In genomic region chr8:70503062-70503750, GRCm38 (mm10) we compare ENCODE assay signal across 9 mouse cellular contexts. TPM values are rescaled to one million over a fixed set of nuclear protein-coding genes. Genes with fewer than 3 reads are reported as not detected.
DNase-seq lines count a peak whose midpoint lies in the region; ATAC-seq and TF ChIP-seq lines count a peak whose summit lies in the region.
"Had no signal": no experiment of that assay in that cellular context is flagged by ENCODE, and none has a peak within 500 bp of the region (broad histone marks: within the 10 kb centered on the region; RNA-seq: fewer than 3 reads in every experiment).

No protein-coding gene starts in this region.

- WGBS in forebrain, embryonic 12.5 days = 8% methylated on average over 46 of the region's 46 CpGs
- 8% methylated on average over 46 of the region's 46 CpGs for WGBS in limb, embryonic 12.5 days
- 13% methylated on average over 46 of the region's 46 CpGs for WGBS in midbrain, embryonic 15.5 days
- 18% methylated on average over 46 of the region's 46 CpGs for WGBS in stomach, postnatal 0 days

- peaks cover 26% of the 10 kb centered on the region for H3K36me3 ChIP-seq in forebrain, embryonic 12.5 days (replicated peaks)
- H3K36me3 ChIP-seq in limb, embryonic 12.5 days = peaks cover 21% of the 10 kb centered on the region
- H3K36me3 ChIP-seq in midbrain, embryonic 15.5 days (replicated peaks) = peaks cover 8% of the 10 kb centered on the region; the same call in 1 of the 2 replicates
- peaks cover 9% of the 10 kb centered on the region; the same call in 1 of the 2 replicates for H3K36me3 ChIP-seq in stomach, postnatal 0 days (ENCODE audit: control insufficient read depth, insufficient read depth, low read length)

- peaks cover 42% of the 10 kb centered on the region for H3K4me1 ChIP-seq in forebrain, embryonic 12.5 days
- peaks cover 69% of the 10 kb centered on the region for H3K4me1 ChIP-seq in limb, embryonic 12.5 days (replicated peaks)
- H3K4me1 ChIP-seq in midbrain, embryonic 15.5 days = peaks cover 42% of the 10 kb centered on the region
- H3K4me1 ChIP-seq in stomach, postnatal 0 days (replicated peaks; ENCODE audit: control insufficient read depth, insufficient read depth) = peaks cover 3% of the 10 kb centered on the region

- peak; percentile 54 to 63 for DNase-seq in left cerebral cortex, adult 18-20 months (ENCODE audit: low spot score in 2 of 2)
- DNase-seq in left cerebral cortex, postnatal 36 days (ENCODE audit: low spot score in 2 of 2) = no peak
- DNase-seq in c-Kit-positive CD71-positive TER-119-positive erythroid progenitor cells, embryonic 14.5 days (ENCODE audit: low spot score) = peak; percentile 67
- peak; percentile 81 for DNase-seq in heart, postnatal 4 days
- DNase-seq in stomach, postnatal 0 days (ENCODE audit: low spot score) = peak; percentile 85

- intact Hi-C loops in left cerebral cortex, postnatal 36 days (cut with DNase I) = loop anchor here (2.0 to 5.0 kb wide), 3 partner anchors 46 to 88 kb away; partner anchors contain the start of gene Crtc1

- peaks cover 70% of the 10 kb centered on the region for H3K27me3 ChIP-seq in forebrain, embryonic 12.5 days
- H3K27me3 ChIP-seq in limb, embryonic 12.5 days = peaks cover 54% of the 10 kb centered on the region
- H3K27me3 ChIP-seq in midbrain, embryonic 15.5 days (replicated peaks) = peaks cover 61% of the 10 kb centered on the region
- peaks cover 4% of the 10 kb centered on the region; the same call in 1 of the 2 replicates for H3K27me3 ChIP-seq in stomach, postnatal 0 days (ENCODE audit: control insufficient read depth, insufficient read depth, low read length)

- no peak for TF ChIP-seq EP300 in stomach, postnatal 0 days (optimal IDR thresholded peaks at IDR 0.05)

- H3K4me2 ChIP-seq in forebrain, embryonic 12.5 days = peak overlapping the region; percentile 13; the same call in 1 of the 2 replicates
- H3K4me2 ChIP-seq in limb, embryonic 12.5 days = peak overlapping the region; percentile 83
- 0 out of 2 replicates have a peak overlapping the region, but pooled peaks have one; percentile 18 for H3K4me2 ChIP-seq in midbrain, embryonic 15.5 days
- 0 out of 2 replicates have a peak overlapping the region, but pooled peaks have one; percentile 11 for H3K4me2 ChIP-seq in stomach, postnatal 0 days (replicated peaks; ENCODE audit: low read depth)

- H3K9me3 ChIP-seq in forebrain, embryonic 12.5 days = no peaks in the 10 kb centered on the region
- H3K9me3 ChIP-seq in limb, embryonic 12.5 days = no peaks in the 10 kb centered on the region
- H3K9me3 ChIP-seq in midbrain, embryonic 15.5 days = no peaks in the 10 kb centered on the region
- H3K9me3 ChIP-seq in stomach, postnatal 0 days (ENCODE audit: control insufficient read depth, low read length) = no peaks in the 10 kb centered on the region
- H3K9me3 ChIP-seq: megakaryocyte, embryonic 14.5 days had no signal

- peak overlapping the region; percentile 49; the same call in 1 of the 2 replicates for H3K9ac ChIP-seq in forebrain, embryonic 12.5 days
- peak overlapping the region; percentile 13; the same call in 1 of the 2 replicates for H3K9ac ChIP-seq in limb, embryonic 12.5 days (replicated peaks)
- no peak overlapping the region for H3K9ac ChIP-seq in midbrain, embryonic 15.5 days
- H3K9ac ChIP-seq in stomach, postnatal 0 days (ENCODE audit: low read length) = no peak overlapping the region

- H3K27ac ChIP-seq in forebrain, embryonic 12.5 days = no peak overlapping the region
- peak overlapping the region; percentile 73 for H3K27ac ChIP-seq in limb, embryonic 12.5 days
- no peak overlapping the region for H3K27ac ChIP-seq in midbrain, embryonic 15.5 days
- H3K27ac ChIP-seq in stomach, postnatal 0 days (replicated peaks) = no peak overlapping the region

- peak overlapping the region; percentile 10 for H3K4me3 ChIP-seq in forebrain, embryonic 12.5 days (replicated peaks)
- peak overlapping the region; percentile 11; the same call in 1 of the 2 replicates for H3K4me3 ChIP-seq in limb, embryonic 12.5 days (replicated peaks)
- no peak overlapping the region for H3K4me3 ChIP-seq in midbrain, embryonic 15.5 days
- no peak overlapping the region for H3K4me3 ChIP-seq in stomach, postnatal 0 days (ENCODE audit: low read depth, low read length)
- H3K4me3 ChIP-seq: megakaryocyte, embryonic 14.5 days had no signal

- peak; percentile 86 for TF ChIP-seq CTCF in stomach, postnatal 0 days (IDR thresholded peaks at IDR 0.05; ENCODE audit: low read depth)

- 0 out of 2 replicates have a peak, but pooled peaks have one; percentile 9 for ATAC-seq in forebrain, embryonic 12.5 days (ENCODE audit: low FRiP score)
- ATAC-seq in limb, embryonic 12.5 days (ENCODE audit: insufficient number of reproducible peaks, insufficient read depth, low FRiP score, low TSS enrichment, low read depth) = no peak
- no peak for ATAC-seq in midbrain, embryonic 15.5 days (replicated peaks)
- peak; percentile 28; the same call in 1 of the 2 replicates for ATAC-seq in stomach, postnatal 0 days (ENCODE audit: low FRiP score, low TSS enrichment)

RNA-seq across cellular contexts. Expression of gene Rex1bd, which starts 3.3 kb away (rescaled TPM):
- 100 to 1,000 TPM; 118 to 122 TPM for total RNA-seq in left cerebral cortex, adult 18-20 months (2021)
- 100 to 1,000 TPM; 106 to 108 TPM for total RNA-seq in left cerebral cortex, postnatal 36 days (2021)
- 126 and 127 TPM in 2 replicates for polyA plus RNA-seq in forebrain, embryonic 12.5 days (2016; fragmentation: Nextera tagmentation; extraction: Ambion mirVana)
- 100 to 1,000 TPM in 1 of 2 experiments, 10 to 100 TPM in 1; 96.9 to 109 TPM for total RNA-seq in heart, postnatal 4 days (2021)
- 142 and 151 TPM in 2 replicates for polyA plus RNA-seq in limb, embryonic 12.5 days (2016; fragmentation: Nextera tagmentation; extraction: Ambion mirVana)
- 164 and 169 TPM in 2 replicates for polyA plus RNA-seq in midbrain, embryonic 15.5 days (2015; fragmentation: Nextera tagmentation; extraction: Ambion mirVana)
- 119 and 122 TPM in 2 replicates for polyA plus RNA-seq in stomach, postnatal 0 days (2015; fragmentation: Nextera tagmentation; extraction: Ambion mirVana)

RNA-seq across cellular contexts. Expression of gene Uba52, which starts 7.4 kb away (rescaled TPM):
- total RNA-seq in left cerebral cortex, adult 18-20 months (2021) = 100 to 1,000 TPM; 924 to 953 TPM
- 100 to 1,000 TPM; 828 to 997 TPM for total RNA-seq in left cerebral cortex, postnatal 36 days (2021)
- 692 and 734 TPM in 2 replicates for polyA plus RNA-seq in forebrain, embryonic 12.5 days (2016; fragmentation: Nextera tagmentation; extraction: Ambion mirVana)
- 1,000 to 10,000 TPM; 1,698 to 1,707 TPM for total RNA-seq in heart, postnatal 4 days (2021)
- polyA plus RNA-seq in limb, embryonic 12.5 days (2016; fragmentation: Nextera tagmentation; extraction: Ambion mirVana) = 882 and 891 TPM in 2 replicates
- 587 and 620 TPM in 2 replicates for polyA plus RNA-seq in midbrain, embryonic 15.5 days (2015; fragmentation: Nextera tagmentation; extraction: Ambion mirVana)
- 951 and 966 TPM in 2 replicates for polyA plus RNA-seq in stomach, postnatal 0 days (2015; fragmentation: Nextera tagmentation; extraction: Ambion mirVana)

RNA-seq across cellular contexts. Expression of gene Crlf1, which starts 10.2 kb away (rescaled TPM):
- total RNA-seq in left cerebral cortex, adult 18-20 months (2021) = 1 to 10 TPM; 1.5 to 2.8 TPM
- 1 to 10 TPM; 4.1 to 4.6 TPM for total RNA-seq in left cerebral cortex, postnatal 36 days (2021)
- polyA plus RNA-seq in forebrain, embryonic 12.5 days (2016; fragmentation: Nextera tagmentation; extraction: Ambion mirVana) = 1.6 and 2.8 TPM in 2 replicates
- under 1 TPM in 1 of 2 experiments, not detected in 1; 0.55 TPM for total RNA-seq in heart, postnatal 4 days (2021)
- 82.4 and 105 TPM in 2 replicates for polyA plus RNA-seq in limb, embryonic 12.5 days (2016; fragmentation: Nextera tagmentation; extraction: Ambion mirVana)
- polyA plus RNA-seq in midbrain, embryonic 15.5 days (2015; fragmentation: Nextera tagmentation; extraction: Ambion mirVana) = 2.4 and 2.9 TPM in 2 replicates
- 5.8 and 6.5 TPM in 2 replicates for polyA plus RNA-seq in stomach, postnatal 0 days (2015; fragmentation: Nextera tagmentation; extraction: Ambion mirVana)

RNA-seq across cellular contexts. Expression of gene Tmem59l, which starts 16.0 kb away (rescaled TPM):
- 100 to 1,000 TPM; 295 to 296 TPM for total RNA-seq in left cerebral cortex, adult 18-20 months (2021)
- 100 to 1,000 TPM; 279 to 317 TPM for total RNA-seq in left cerebral cortex, postnatal 36 days (2021)
- polyA plus RNA-seq in forebrain, embryonic 12.5 days (2016; fragmentation: Nextera tagmentation; extraction: Ambion mirVana) = 17.0 and 17.6 TPM in 2 replicates
- not detected for total RNA-seq in heart, postnatal 4 days (2021)
- 17.5 and 22.1 TPM in 2 replicates for polyA plus RNA-seq in limb, embryonic 12.5 days (2016; fragmentation: Nextera tagmentation; extraction: Ambion mirVana)
- 123 and 141 TPM in 2 replicates for polyA plus RNA-seq in midbrain, embryonic 15.5 days (2015; fragmentation: Nextera tagmentation; extraction: Ambion mirVana)
- polyA plus RNA-seq in stomach, postnatal 0 days (2015; fragmentation: Nextera tagmentation; extraction: Ambion mirVana) = 2.4 and 2.8 TPM in 2 replicates

RNA-seq across cellular contexts. Expression of gene Fkbp8, which starts 24.3 kb away (rescaled TPM):
- total RNA-seq in left cerebral cortex, adult 18-20 months (2021) = 100 to 1,000 TPM; 407 to 421 TPM
- total RNA-seq in left cerebral cortex, postnatal 36 days (2021) = 100 to 1,000 TPM; 403 to 432 TPM
- polyA plus RNA-seq in forebrain, embryonic 12.5 days (2016; fragmentation: Nextera tagmentation; extraction: Ambion mirVana) = 309 and 314 TPM in 2 replicates
- 100 to 1,000 TPM; 204 to 207 TPM for total RNA-seq in heart, postnatal 4 days (2021)
- 280 and 286 TPM in 2 replicates for polyA plus RNA-seq in limb, embryonic 12.5 days (2016; fragmentation: Nextera tagmentation; extraction: Ambion mirVana)
- 450 and 462 TPM in 2 replicates for polyA plus RNA-seq in midbrain, embryonic 15.5 days (2015; fragmentation: Nextera tagmentation; extraction: Ambion mirVana)
- polyA plus RNA-seq in stomach, postnatal 0 days (2015; fragmentation: Nextera tagmentation; extraction: Ambion mirVana) = 179 and 188 TPM in 2 replicates

Comparison
In these comparisons a context has a peak if more than half of its experiments do, and no peak if none do; other contexts are left out.
1. DNase-seq: peak in left cerebral cortex, adult 18-20 months (2 of 2), c-Kit-positive CD71-positive TER-119-positive erythroid progenitor cells, embryonic 14.5 days (single experiment), heart, postnatal 4 days (single experiment) and stomach, postnatal 0 days (single experiment); none in left cerebral cortex, postnatal 36 days (0 of 2).
2. ATAC-seq: peak in forebrain, embryonic 12.5 days (single experiment) and stomach, postnatal 0 days (single experiment); none in limb, embryonic 12.5 days (single experiment) and midbrain, embryonic 15.5 days (single experiment).
3. H3K4me2 ChIP-seq: peak in every context shown above with its lines; median percentile 83 in limb, embryonic 12.5 days; 18 in midbrain, embryonic 15.5 days; 13 in forebrain, embryonic 12.5 days; 11 in stomach, postnatal 0 days.
4. H3K4me3 ChIP-seq: peak in forebrain, embryonic 12.5 days (single experiment) and limb, embryonic 12.5 days (single experiment); none in midbrain, embryonic 15.5 days (single experiment) and stomach, postnatal 0 days (single experiment).
5. H3K9ac ChIP-seq: peak in forebrain, embryonic 12.5 days (single experiment) and limb, embryonic 12.5 days (single experiment); none in midbrain, embryonic 15.5 days (single experiment) and stomach, postnatal 0 days (single experiment).
6. RNA of gene Crlf1, which starts 10.2 kb away (polyA plus RNA-seq): 82.4 to 105 TPM in limb, embryonic 12.5 days; 5.8 to 6.5 TPM in stomach, postnatal 0 days, 1.6 to 2.8 TPM in forebrain, embryonic 12.5 days and 2.4 to 2.9 TPM in midbrain, embryonic 15.5 days; every median in the first group is over 10 times any median in the second.